Mouse (Mus musculus) ES-E14 (cell line): ENCODE results near the gene Mad1l1.

Source experiments
- CHD2 ChIP-seq: IDR thresholded peaks from 2 replicates; pipeline ENCODE4 v1.6.1; 2014; ENCODE audit warnings: mild to moderate bottlenecking, low read depth, low read length, inconsistent platforms
- HCFC1 ChIP-seq: IDR thresholded peaks from 2 replicates; pipeline ENCODE4 v1.6.1; 2012; ENCODE audit warnings: low read length, inconsistent platforms, borderline replicate concordance; ENCODE audit not compliant: insufficient read depth
- MAFK ChIP-seq: IDR thresholded peaks from 2 replicates; pipeline ENCODE4 v1.6.1; 2014; ENCODE audit warnings: mild to moderate bottlenecking, low read depth, low read length, inconsistent platforms; ENCODE audit not compliant: insufficient read depth
- ZNF384 ChIP-seq: IDR thresholded peaks from 2 replicates; pipeline ENCODE4 v1.6.1; 2012; ENCODE audit warnings: low read depth, low read length, inconsistent platforms

DNA sequence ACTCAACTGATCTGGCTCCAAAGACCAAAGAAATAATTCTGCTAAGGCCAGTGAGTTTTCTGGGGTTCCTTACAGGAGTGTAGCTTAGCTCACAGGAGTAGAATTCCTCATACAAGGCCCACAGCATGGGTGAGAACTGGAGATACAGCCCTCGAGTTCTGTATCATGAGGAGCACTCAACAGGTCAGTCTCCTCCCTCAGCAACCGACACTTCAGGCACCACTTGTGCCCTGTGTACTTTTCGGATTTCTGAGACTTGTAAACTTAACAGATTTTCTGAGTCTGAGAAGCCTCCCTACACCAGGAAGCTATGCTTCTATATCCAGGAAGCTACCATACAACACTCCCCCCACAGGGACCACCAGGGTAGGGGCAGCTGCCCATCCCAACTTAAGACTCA lies 18.5 kb upstream of the Mad1l1 start:
- no peak for TF ChIP-seq CHD2
- no peak for TF ChIP-seq ZNF384
- no peak for TF ChIP-seq MAFK
- no peak for TF ChIP-seq HCFC1
